Mouse (Mus musculus): ENCODE results near the gene Zdhhc24. TPM values are rescaled to one million over a fixed set of nuclear protein-coding genes. Genes with fewer than 3 reads are reported as not detected.

Zdhhc24 gene
- polyA plus RNA-seq, 1 experiment from 2014 or later: 10.6 TPM

DNA sequence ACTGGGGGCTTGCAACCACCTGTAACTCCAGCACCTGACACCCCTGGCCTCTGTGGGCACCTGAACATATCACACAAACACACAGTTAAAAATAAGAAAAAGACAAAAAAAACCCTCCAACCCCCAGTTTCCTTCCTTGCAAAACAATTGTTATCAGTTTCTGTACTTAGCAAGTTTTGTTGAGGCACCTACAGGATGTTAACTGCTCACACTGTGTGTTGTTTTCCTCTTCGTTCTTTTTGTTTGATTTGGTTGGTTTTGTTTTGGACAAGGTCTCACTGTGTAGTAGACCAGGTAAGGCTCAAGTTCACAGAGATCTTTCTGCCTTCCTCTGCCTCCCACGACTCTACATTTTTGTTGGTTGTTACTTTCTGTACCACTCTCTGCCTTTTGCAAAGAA, 35.9 kb upstream of the Zdhhc24 start:
- 49% methylated on average over 2 of the region's 2 CpGs for WGBS (ENCODE audit: insufficient replicate concordance)
- Histone ChIP-seq H3K9me3 (replicated peaks; ENCODE audit: control insufficient read depth, low read length) (no peaks in the 10 kb centered on the region), H3K36me3 (ENCODE audit: control insufficient read depth, insufficient read depth) (no peaks in the 10 kb centered on the region), H3K27ac (ENCODE audit: low read length) (no peak overlapping the region), H3K4me1 (ENCODE audit: control insufficient read depth, low read depth, low read length) (peaks cover 20% of the 10 kb centered on the region), H3K4me2 (ENCODE audit: low read depth, low read length) (no peak overlapping the region), H3K27me3 (ENCODE audit: control insufficient read depth, insufficient read depth, low read depth, low read length) (peaks cover 25% of the 10 kb centered on the region), H3K4me3 (ENCODE audit: low read depth, low read length) (no peak overlapping the region), H3K9ac (ENCODE audit: low read depth, low read length) (no peak overlapping the region)
- no peak for ATAC-seq (ENCODE audit: low read depth)

DNA sequence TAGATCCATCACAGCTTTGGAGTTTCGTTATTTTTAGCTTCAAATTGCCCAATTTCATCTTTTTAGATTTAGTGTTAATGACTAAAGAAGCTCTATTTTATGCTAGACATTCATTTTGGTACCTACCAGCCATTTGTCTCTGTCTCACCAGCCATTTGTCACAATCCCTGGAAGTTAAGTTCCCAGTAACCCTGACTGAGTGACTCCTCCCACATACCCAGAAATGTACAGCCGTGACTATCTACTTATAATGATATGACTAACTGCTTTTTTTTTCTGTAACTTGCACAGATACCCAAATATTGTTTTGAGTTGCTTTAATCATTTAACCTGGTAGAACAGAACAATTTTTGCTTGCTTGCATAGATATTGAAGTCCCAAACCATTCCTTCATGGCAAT, 32.6 kb upstream of the Zdhhc24 start:
- ATAC-seq (ENCODE audit: low read depth): no peak
- H3K9ac ChIP-seq (ENCODE audit: low read depth, low read length): no peak overlapping the region
- no peak overlapping the region for H3K27ac ChIP-seq (ENCODE audit: low read length)
- H3K4me3 ChIP-seq (ENCODE audit: low read depth, low read length): no peak overlapping the region
- H3K4me1 ChIP-seq (ENCODE audit: control insufficient read depth, low read depth, low read length): no peaks in the 10 kb centered on the region
- H3K9me3 ChIP-seq (replicated peaks; ENCODE audit: control insufficient read depth, low read length): no peaks in the 10 kb centered on the region
- H3K36me3 ChIP-seq (ENCODE audit: control insufficient read depth, insufficient read depth): no peaks in the 10 kb centered on the region
- H3K27me3 ChIP-seq (ENCODE audit: control insufficient read depth, insufficient read depth, low read depth, low read length): peaks cover 23% of the 10 kb centered on the region
- H3K4me2 ChIP-seq (ENCODE audit: low read depth, low read length): no peak overlapping the region
- 30% methylated on average over 2 of the region's 2 CpGs for WGBS (ENCODE audit: insufficient replicate concordance)

DNA sequence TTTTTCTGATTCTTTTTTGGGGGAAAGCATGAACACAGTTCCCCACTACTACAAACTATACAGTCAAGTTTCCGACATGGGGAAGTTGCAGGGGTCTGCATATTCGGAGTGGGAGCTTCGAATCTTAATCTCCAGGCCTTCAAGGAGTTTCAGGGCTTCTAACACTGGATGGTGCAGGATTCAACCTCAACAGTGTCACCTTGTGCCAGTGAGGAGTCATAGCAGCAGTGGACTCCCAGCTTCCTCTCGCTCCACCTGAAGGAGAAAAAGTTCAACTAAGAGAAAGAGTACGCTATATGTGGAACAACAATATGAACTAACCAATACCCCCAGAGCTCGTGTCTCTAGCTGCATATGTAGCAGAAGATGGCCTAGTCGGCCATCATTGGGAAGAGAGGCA, 31.0 kb upstream of the Zdhhc24 start:
- peaks cover 7% of the 10 kb centered on the region for H3K27me3 ChIP-seq (ENCODE audit: control insufficient read depth, insufficient read depth, low read depth, low read length)
- no peak; the same call in 1 of the 2 replicates for ATAC-seq (ENCODE audit: low read depth)

DNA sequence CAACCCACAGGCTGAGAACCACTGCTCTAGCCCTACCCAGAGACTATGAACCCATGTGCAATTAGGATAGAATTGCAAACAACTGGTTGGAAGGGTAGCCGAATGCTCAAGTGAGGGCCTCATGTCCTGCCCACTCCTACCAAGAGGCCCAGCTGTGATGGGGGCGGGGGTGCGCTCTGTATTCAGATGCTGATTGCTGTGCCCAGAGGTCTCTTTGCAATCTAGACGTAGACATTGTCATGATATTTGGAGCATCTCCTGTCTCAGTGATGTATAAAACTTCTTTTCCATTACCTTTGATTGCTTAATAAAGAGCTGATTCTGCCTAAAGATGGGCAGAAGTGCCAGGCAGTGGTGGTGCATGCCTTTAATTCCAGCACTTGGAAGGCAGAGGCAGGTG, 28.7 kb upstream of the Zdhhc24 start:
- WGBS (ENCODE audit: insufficient replicate concordance): 58% methylated on average over 4 of the region's 4 CpGs
- H3K27ac ChIP-seq (ENCODE audit: low read length): no peak overlapping the region
- no peak overlapping the region for H3K4me3 ChIP-seq (ENCODE audit: low read depth, low read length)
- ATAC-seq (ENCODE audit: low read depth): no peak
- no peaks in the 10 kb centered on the region for H3K9me3 ChIP-seq (replicated peaks; ENCODE audit: control insufficient read depth, low read length)
- no peak overlapping the region for H3K4me2 ChIP-seq (ENCODE audit: low read depth, low read length)
- H3K4me1 ChIP-seq (ENCODE audit: control insufficient read depth, low read depth, low read length): peaks cover 3% of the 10 kb centered on the region; the same call in 1 of the 2 replicates
- no peak overlapping the region for H3K9ac ChIP-seq (ENCODE audit: low read depth, low read length)
- H3K27me3 ChIP-seq (ENCODE audit: control insufficient read depth, insufficient read depth, low read depth, low read length): peaks cover 22% of the 10 kb centered on the region
- no peaks in the 10 kb centered on the region for H3K36me3 ChIP-seq (ENCODE audit: control insufficient read depth, insufficient read depth)

More for the DNA sequence above, 31.0 kb upstream of the Zdhhc24 start:
- Histone ChIP-seq H3K4me1 (ENCODE audit: control insufficient read depth, low read depth, low read length) (no peaks in the 10 kb centered on the region), H3K36me3 (ENCODE audit: control insufficient read depth, insufficient read depth) (no peaks in the 10 kb centered on the region), H3K9me3 (replicated peaks; ENCODE audit: control insufficient read depth, low read length) (no peaks in the 10 kb centered on the region), H3K4me3 (ENCODE audit: low read depth, low read length) (no peak overlapping the region), H3K9ac (ENCODE audit: low read depth, low read length) (no peak overlapping the region), H3K27ac (ENCODE audit: low read length) (no peak overlapping the region), H3K4me2 (ENCODE audit: low read depth, low read length) (no peak overlapping the region)
- 19% methylated on average over 7 of the region's 7 CpGs for WGBS (ENCODE audit: insufficient replicate concordance)

DNA sequence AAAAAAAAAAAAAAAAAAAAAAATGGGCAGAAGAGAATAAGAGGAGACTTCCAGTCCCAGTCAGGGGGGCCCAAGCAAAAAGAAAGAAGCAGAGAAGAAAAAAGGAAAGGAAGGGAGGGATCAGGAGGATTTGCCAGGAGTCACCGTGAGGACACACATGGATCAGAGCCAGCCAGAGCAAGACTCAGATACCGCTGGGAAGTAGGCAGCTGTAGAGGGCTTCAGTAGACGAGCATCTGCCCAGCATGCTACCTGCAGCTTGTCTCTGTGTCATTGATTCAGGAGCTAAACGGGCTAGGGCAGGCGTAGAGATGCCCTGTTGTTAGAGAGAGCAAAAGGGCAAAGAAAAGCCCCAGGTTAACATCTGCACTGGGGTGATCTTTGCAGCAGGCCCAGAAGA, 28.2 kb upstream of the Zdhhc24 start:
- Histone ChIP-seq H3K4me1 (ENCODE audit: control insufficient read depth, low read depth, low read length) (peaks cover 7% of the 10 kb centered on the region; the same call in 1 of the 2 replicates), H3K9ac (ENCODE audit: low read depth, low read length) (no peak overlapping the region), H3K27me3 (ENCODE audit: control insufficient read depth, insufficient read depth, low read depth, low read length) (peaks cover 26% of the 10 kb centered on the region), H3K4me3 (ENCODE audit: low read depth, low read length) (no peak overlapping the region), H3K9me3 (replicated peaks; ENCODE audit: control insufficient read depth, low read length) (no peaks in the 10 kb centered on the region), H3K36me3 (ENCODE audit: control insufficient read depth, insufficient read depth) (no peaks in the 10 kb centered on the region), H3K27ac (ENCODE audit: low read length) (no peak overlapping the region), H3K4me2 (ENCODE audit: low read depth, low read length) (no peak overlapping the region)
- no peak for ATAC-seq (ENCODE audit: low read depth)
- WGBS (ENCODE audit: insufficient replicate concordance): 49% methylated on average over 5 of the region's 5 CpGs

DNA sequence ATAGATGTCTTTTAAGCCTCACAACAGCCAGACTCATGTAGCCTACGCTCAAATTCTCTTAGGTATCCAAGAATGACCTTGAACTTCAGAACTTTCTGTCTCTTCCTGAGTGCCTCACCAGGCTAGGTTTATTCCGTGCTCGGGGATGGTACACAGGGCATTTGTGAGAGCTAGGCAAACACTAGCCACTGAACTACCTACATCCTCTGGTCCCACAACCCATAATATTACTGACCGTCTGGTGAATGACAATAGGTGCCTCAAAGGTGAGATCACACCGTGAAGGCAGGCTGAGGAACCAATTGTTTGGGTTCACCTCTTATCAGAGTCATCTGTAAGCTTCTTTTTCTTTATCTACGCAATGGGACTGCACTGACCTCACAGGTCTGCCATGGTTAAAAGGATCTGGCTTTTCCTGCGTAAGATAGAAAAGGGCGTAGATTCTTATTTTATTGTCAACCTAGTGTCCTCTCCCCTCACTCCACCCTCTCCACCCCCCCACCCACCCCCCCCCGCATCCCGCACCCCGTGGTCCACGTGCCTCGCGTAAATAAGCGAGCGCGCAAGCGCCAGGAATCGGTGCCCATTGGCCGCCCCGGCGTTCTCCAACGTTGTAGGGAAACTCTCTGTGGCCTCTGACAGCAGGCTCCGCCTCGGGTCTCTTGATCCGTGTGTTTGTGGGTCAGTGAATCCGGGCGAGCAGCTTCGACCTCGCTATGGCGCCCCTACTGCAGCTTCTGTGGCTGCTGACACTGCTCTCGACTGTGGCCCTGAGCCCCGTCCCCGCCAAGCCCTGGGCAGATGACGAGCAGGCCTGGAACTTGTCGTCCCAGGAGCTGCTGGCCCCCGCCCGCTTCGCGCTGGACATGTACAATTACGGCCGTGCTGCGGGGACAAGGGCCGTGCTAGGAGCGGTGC, 23.7 kb upstream of the Zdhhc24 start, which contains the start of gene Ctsf:
Gene Ctsf, plus strand, starts transcription at position 579 of the 918 bp plus-strand sequence.
- Histone ChIP-seq H3K27ac (ENCODE audit: low read length) (no peak within 1 kb of the TSS), H3K4me3 (ENCODE audit: low read depth, low read length) (peak within 1 kb of the TSS; percentile 65), H3K4me2 (ENCODE audit: low read depth, low read length) (peak within 1 kb of the TSS; percentile 85), H3K36me3 (ENCODE audit: control insufficient read depth, insufficient read depth) (no peaks in the 10 kb centered on the region), H3K4me1 (ENCODE audit: control insufficient read depth, low read depth, low read length) (peaks cover 36% of the 10 kb centered on the region), H3K27me3 (ENCODE audit: control insufficient read depth, insufficient read depth, low read depth, low read length) (peaks cover 33% of the 10 kb centered on the region), H3K9ac (ENCODE audit: low read depth, low read length) (peak within 1 kb of the TSS; percentile 65), H3K9me3 (replicated peaks; ENCODE audit: control insufficient read depth, low read length) (no peaks in the 10 kb centered on the region)
- WGBS (ENCODE audit: insufficient replicate concordance): 5% methylated on average over 45 of the region's 45 CpGs
- peak; percentile 12; the same call in 1 of the 2 replicates for ATAC-seq (ENCODE audit: low read depth)

DNA sequence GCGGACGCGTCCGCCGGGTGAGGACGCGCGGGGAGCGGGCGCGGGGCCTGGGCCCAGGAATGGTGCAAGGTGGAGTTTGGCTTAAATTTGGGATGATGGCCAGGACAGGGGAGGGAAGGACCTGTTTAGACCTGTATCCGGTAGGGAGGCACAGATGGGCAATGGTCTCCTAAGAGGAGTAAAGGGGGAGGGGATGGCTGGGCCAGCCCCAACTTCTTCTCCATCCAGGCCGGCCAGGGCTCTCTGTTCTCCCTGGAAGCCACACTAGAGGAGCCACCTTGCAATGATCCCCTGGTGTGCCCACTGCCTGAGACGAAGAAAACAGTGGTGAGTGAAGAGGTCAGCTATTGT, 23.0 kb upstream of the Zdhhc24 start:
- H3K27me3 ChIP-seq (ENCODE audit: control insufficient read depth, insufficient read depth, low read depth, low read length): peaks cover 33% of the 10 kb centered on the region
- WGBS (ENCODE audit: insufficient replicate concordance): 3% methylated on average over 14 of the region's 14 CpGs
- peak overlapping the region; percentile 65 for H3K4me3 ChIP-seq (ENCODE audit: low read depth, low read length)
- no peak overlapping the region for H3K27ac ChIP-seq (ENCODE audit: low read length)
- peak overlapping the region; percentile 65 for H3K9ac ChIP-seq (ENCODE audit: low read depth, low read length)
- H3K4me2 ChIP-seq (ENCODE audit: low read depth, low read length): peak overlapping the region; percentile 85
- H3K36me3 ChIP-seq (ENCODE audit: control insufficient read depth, insufficient read depth): no peaks in the 10 kb centered on the region
- ATAC-seq (ENCODE audit: low read depth): no peak
- H3K4me1 ChIP-seq (ENCODE audit: control insufficient read depth, low read depth, low read length): peaks cover 43% of the 10 kb centered on the region
- H3K9me3 ChIP-seq (replicated peaks; ENCODE audit: control insufficient read depth, low read length): no peaks in the 10 kb centered on the region

DNA sequence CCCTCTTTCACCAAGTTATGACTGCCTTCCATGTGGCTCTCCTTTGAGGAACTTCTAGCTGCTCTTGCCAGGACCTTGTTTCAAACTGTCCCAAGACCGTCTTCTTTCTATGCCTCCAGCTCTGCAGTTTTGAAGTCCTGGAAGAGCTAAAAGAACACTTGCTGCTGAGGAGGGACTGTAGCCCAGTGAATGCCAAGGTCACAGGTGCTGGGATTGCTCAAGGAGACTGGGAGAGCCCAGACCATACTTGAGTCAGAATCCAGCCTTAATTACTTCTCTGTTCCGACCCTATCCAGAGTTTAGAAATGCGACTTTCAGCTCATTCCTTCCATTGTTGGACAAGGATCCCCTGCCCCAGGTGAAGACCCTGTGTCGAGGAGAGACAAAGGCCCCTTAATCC, 22.5 kb upstream of the Zdhhc24 start:
- peak overlapping the region; percentile 65 for H3K4me3 ChIP-seq (ENCODE audit: low read depth, low read length)
- peaks cover 33% of the 10 kb centered on the region for H3K27me3 ChIP-seq (ENCODE audit: control insufficient read depth, insufficient read depth, low read depth, low read length)
- H3K4me2 ChIP-seq (ENCODE audit: low read depth, low read length): peak overlapping the region; percentile 85
- no peaks in the 10 kb centered on the region for H3K9me3 ChIP-seq (replicated peaks; ENCODE audit: control insufficient read depth, low read length)
- 62% methylated on average over 4 of the region's 4 CpGs for WGBS (ENCODE audit: insufficient replicate concordance)
- H3K4me1 ChIP-seq (ENCODE audit: control insufficient read depth, low read depth, low read length): peaks cover 43% of the 10 kb centered on the region
- H3K9ac ChIP-seq (ENCODE audit: low read depth, low read length): peak overlapping the region; percentile 65; the same call in 1 of the 2 replicates
- no peak overlapping the region for H3K27ac ChIP-seq (ENCODE audit: low read length)
- ATAC-seq (ENCODE audit: low read depth): no peak
- H3K36me3 ChIP-seq (ENCODE audit: control insufficient read depth, insufficient read depth): no peaks in the 10 kb centered on the region

DNA sequence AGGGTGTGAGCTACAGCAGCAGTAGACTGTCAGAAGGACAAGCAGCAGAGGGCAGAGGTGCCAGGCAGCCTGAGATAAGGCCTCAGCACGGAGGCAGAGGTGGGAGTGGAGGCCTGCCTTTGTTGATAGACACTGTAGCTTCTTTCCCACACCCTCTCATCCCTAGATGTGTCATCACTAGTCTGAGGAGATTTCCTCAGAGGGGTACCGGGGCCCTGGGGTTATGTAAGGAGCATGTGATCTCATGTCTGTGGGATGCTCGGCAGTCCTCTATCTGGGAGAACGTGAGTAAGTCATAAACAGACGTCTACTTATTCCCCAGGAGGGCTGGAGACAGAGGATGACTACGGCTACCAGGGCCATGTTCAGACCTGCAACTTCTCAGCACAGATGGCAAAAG, 19.4 kb upstream of the Zdhhc24 start:
- Histone ChIP-seq H3K27me3 (ENCODE audit: control insufficient read depth, insufficient read depth, low read depth, low read length) (peaks cover 32% of the 10 kb centered on the region), H3K36me3 (ENCODE audit: control insufficient read depth, insufficient read depth) (no peaks in the 10 kb centered on the region), H3K4me2 (ENCODE audit: low read depth, low read length) (peak overlapping the region; percentile 65), H3K9ac (ENCODE audit: low read depth, low read length) (peak overlapping the region; percentile 52), H3K4me1 (ENCODE audit: control insufficient read depth, low read depth, low read length) (peaks cover 43% of the 10 kb centered on the region), H3K9me3 (replicated peaks; ENCODE audit: control insufficient read depth, low read length) (no peaks in the 10 kb centered on the region), H3K4me3 (ENCODE audit: low read depth, low read length) (peak overlapping the region; percentile 24), H3K27ac (ENCODE audit: low read length) (peak overlapping the region; percentile 85)
- peak; percentile 99 for ATAC-seq (ENCODE audit: low read depth)
- 25% methylated on average over 6 of the region's 6 CpGs for WGBS (ENCODE audit: insufficient replicate concordance)

Data from liver, embryonic 16.5 days (tissue).